Mouse (Mus musculus): ENCODE measurements around the gene Fam169b. TPM values are rescaled to one million over a fixed set of nuclear protein-coding genes. Genes with fewer than 3 reads are reported as not detected.

Fam169b gene
- total and polyA plus RNA-seq, 2 experiments from 2014 or later, result 0.08 to 0.18 TPM

DNA sequence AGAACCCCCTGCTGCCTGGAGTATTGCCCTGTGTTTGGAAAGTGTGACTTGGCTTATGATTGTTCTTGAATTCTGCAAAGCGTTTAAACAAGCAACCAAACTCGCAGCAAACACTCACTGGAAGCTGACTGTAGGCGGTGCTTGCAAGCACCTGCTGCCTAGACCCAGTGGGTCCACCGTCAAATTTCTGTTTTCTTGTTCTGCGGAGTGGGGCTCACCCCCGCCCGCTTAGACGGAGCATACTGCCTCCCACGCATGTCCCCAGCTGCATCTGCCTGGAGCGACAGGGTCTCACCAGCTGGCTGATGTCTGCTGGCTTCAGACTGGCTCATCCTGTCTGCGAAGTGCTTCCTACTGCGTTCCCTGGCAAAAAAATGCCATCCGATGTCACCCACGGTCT lies 9.1 kb upstream of the Fam169b start:
- 17% methylated on average over 14 of the region's 14 CpGs for WGBS
- Histone ChIP-seq H3K36me3 (replicated peaks; ENCODE audit: control insufficient read depth, insufficient read depth, low read length) (no peaks in the 10 kb centered on the region), H3K27me3 (ENCODE audit: control insufficient read depth, insufficient read depth, low read length) (no peaks in the 10 kb centered on the region), H3K4me3 (ENCODE audit: low read depth, low read length) (peak overlapping the region; percentile 30), H3K9ac (replicated peaks; ENCODE audit: low read depth, low read length) (no peak overlapping the region), H3K4me1 (ENCODE audit: control insufficient read depth, insufficient read depth) (peaks cover 12% of the 10 kb centered on the region), H3K4me2 (ENCODE audit: low read depth, low read length) (peak overlapping the region; percentile 64), H3K27ac (ENCODE audit: low read depth) (no peak overlapping the region), H3K9me3 (replicated peaks; ENCODE audit: control insufficient read depth, low read length) (no peaks in the 10 kb centered on the region)
- no peak for TF ChIP-seq EP300 (IDR thresholded peaks at IDR 0.05; ENCODE audit: low read depth)
- no peak for ATAC-seq (ENCODE audit: insufficient read depth, low read depth)
- no peak for DNase-seq (ENCODE audit: low spot score)

DNA sequence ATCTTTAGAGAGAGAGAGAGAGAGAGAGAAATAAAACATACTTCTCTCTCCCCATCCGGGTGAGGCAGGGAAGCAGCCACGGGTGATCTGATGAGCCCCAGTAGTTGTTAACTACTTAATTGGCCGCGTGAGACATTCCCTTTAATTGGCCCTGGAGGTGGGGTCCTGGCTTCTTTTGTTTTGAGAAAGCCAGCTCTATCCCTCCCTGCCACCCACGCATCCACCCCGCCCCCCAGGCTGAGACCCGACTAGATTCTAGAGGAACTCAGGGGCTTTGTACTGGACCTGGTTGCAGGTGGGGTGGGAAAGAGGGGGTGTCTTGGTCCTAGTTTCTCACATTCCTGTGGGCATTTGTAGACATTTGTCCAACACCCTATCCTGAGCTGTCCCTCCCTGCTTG lies 8.2 kb upstream of the Fam169b start:
- ATAC-seq (ENCODE audit: insufficient read depth, low read depth) (no peak), DNase-seq (ENCODE audit: low spot score) (no peak)
- 55% methylated on average over 7 of the region's 7 CpGs for WGBS
- Histone ChIP-seq H3K27me3 (ENCODE audit: control insufficient read depth, insufficient read depth, low read length) (no peaks in the 10 kb centered on the region), H3K9me3 (replicated peaks; ENCODE audit: control insufficient read depth, low read length) (no peaks in the 10 kb centered on the region), H3K4me1 (ENCODE audit: control insufficient read depth, insufficient read depth) (peaks cover 12% of the 10 kb centered on the region), H3K27ac (ENCODE audit: low read depth) (no peak overlapping the region), H3K4me2 (ENCODE audit: low read depth, low read length) (no peak overlapping the region), H3K9ac (replicated peaks; ENCODE audit: low read depth, low read length) (no peak overlapping the region), H3K36me3 (replicated peaks; ENCODE audit: control insufficient read depth, insufficient read depth, low read length) (no peaks in the 10 kb centered on the region), H3K4me3 (ENCODE audit: low read depth, low read length) (no peak overlapping the region)
- no peak for TF ChIP-seq EP300 (IDR thresholded peaks at IDR 0.05; ENCODE audit: low read depth)
- TF ChIP-seq CTCF (IDR thresholded peaks at IDR 0.05; ENCODE audit: low read depth), result no peak

DNA sequence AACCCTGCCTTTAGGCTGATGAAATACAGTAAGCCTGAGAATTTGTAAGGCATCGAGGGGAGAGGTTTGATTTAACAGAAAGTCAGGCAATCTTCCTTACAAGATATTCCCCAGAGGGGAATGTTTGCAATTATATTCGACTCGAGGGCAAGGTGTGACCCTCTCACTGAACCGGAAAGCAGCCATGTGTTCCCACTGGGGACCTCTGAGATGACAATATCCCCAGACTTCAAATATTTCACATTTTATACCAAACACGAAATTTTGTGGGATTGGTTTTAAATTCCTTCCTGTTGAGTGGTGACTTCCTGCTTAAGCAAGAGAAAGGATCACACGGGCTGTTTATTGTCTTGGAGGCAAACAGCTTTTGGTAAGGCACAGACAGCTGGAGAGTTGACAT lies 6.9 kb upstream of the Fam169b start:
- no peak overlapping the region for H3K9ac ChIP-seq (replicated peaks; ENCODE audit: low read depth, low read length)
- no peaks in the 10 kb centered on the region for H3K36me3 ChIP-seq (replicated peaks; ENCODE audit: control insufficient read depth, insufficient read depth, low read length)
- no peak for ATAC-seq (ENCODE audit: insufficient read depth, low read depth)
- TF ChIP-seq CTCF (IDR thresholded peaks at IDR 0.05; ENCODE audit: low read depth), result no peak
- no peak for TF ChIP-seq EP300 (IDR thresholded peaks at IDR 0.05; ENCODE audit: low read depth)
- peaks cover 16% of the 10 kb centered on the region for H3K4me1 ChIP-seq (ENCODE audit: control insufficient read depth, insufficient read depth)
- H3K27me3 ChIP-seq (ENCODE audit: control insufficient read depth, insufficient read depth, low read length), result no peaks in the 10 kb centered on the region
- no peaks in the 10 kb centered on the region for H3K9me3 ChIP-seq (replicated peaks; ENCODE audit: control insufficient read depth, low read length)
- H3K4me2 ChIP-seq (ENCODE audit: low read depth, low read length), result no peak overlapping the region
- no peak overlapping the region for H3K4me3 ChIP-seq (ENCODE audit: low read depth, low read length)
- 37% methylated on average over 6 of the region's 6 CpGs for WGBS
- peak; percentile 26 for DNase-seq (ENCODE audit: low spot score)
- no peak overlapping the region for H3K27ac ChIP-seq (ENCODE audit: low read depth)

DNA sequence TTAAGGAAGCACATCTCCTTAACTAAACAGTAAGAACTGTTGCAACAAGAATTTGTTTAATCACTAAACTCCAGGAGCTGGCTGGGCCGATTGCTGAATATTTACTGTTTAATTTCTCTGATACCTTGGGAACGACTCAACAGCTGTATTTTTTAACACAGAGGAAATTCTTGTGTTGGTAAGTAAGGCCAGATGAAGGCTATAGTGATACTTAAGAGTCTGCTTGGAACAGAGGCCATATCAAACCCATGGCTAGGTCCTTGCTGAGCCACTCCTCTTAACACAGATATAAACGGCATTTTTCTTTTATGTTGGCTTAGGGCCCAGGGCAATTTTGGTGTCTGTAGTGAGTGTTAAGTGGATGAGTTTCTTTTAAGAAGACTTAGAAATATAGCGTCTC lies 3.1 kb upstream of the Fam169b start:
- Histone ChIP-seq H3K9me3 (replicated peaks; ENCODE audit: control insufficient read depth, low read length) (no peaks in the 10 kb centered on the region), H3K27me3 (ENCODE audit: control insufficient read depth, insufficient read depth, low read length) (0 out of 2 replicates have a peak, but pooled peaks cover 3% of the 10 kb centered on the region), H3K4me3 (ENCODE audit: low read depth, low read length) (no peak overlapping the region), H3K4me2 (ENCODE audit: low read depth, low read length) (no peak overlapping the region), H3K9ac (replicated peaks; ENCODE audit: low read depth, low read length) (no peak overlapping the region), H3K4me1 (ENCODE audit: control insufficient read depth, insufficient read depth) (0 out of 2 replicates have a peak, but pooled peaks cover 4% of the 10 kb centered on the region), H3K27ac (ENCODE audit: low read depth) (no peak overlapping the region), H3K36me3 (replicated peaks; ENCODE audit: control insufficient read depth, insufficient read depth, low read length) (no peaks in the 10 kb centered on the region)
- no peak for TF ChIP-seq EP300 (IDR thresholded peaks at IDR 0.05; ENCODE audit: low read depth)
- no peak for ATAC-seq (ENCODE audit: insufficient read depth, low read depth)
- no peak for DNase-seq (ENCODE audit: low spot score)
- 31% methylated on average over 4 of the region's 4 CpGs for WGBS

DNA sequence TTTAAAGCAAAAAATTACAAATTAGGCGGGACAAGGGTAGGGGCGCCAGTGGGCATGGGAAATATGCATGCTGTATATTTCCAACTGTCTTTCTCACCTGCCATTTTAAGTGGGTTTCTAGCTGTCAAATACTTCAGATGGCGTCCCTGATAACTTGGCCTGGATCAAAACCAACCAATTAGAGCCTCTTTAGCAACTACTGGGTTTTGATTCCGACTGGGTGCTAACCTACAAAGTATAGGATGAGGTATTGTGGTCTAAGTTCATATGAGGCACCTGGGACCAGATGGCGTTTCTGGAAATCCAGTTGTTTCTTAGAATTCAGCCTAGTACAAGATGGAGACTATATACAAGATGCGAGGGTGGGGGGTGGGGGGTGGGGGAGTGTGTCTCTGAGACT lies 1.8 kb upstream of the Fam169b start:
- no peak for ATAC-seq (ENCODE audit: insufficient read depth, low read depth)

DNA sequence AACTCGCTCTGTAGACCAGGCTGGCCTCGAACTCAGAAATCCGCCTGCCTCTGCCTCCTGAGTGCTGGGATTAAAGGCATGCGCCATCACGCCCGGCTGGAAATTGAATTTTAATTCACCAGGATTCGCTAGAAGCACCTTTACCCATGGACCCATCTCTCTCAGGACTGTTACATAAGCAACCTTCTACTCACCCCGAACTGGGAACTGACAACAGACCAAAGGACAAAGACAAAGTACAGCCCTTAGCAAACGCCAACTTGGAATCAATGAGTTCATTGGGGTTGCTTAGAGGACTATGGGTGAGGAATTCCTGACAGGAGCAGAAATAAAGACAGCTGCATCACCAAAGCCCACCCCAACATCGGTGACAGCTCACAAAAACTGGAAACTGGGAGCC lies 1.0 kb upstream of the Fam169b start:
- ATAC-seq (ENCODE audit: insufficient read depth, low read depth), result no peak
- Histone ChIP-seq H3K27ac (ENCODE audit: low read depth) (no peak overlapping the region), H3K4me3 (ENCODE audit: low read depth, low read length) (no peak overlapping the region), H3K36me3 (replicated peaks; ENCODE audit: control insufficient read depth, insufficient read depth, low read length) (no peaks in the 10 kb centered on the region), H3K27me3 (ENCODE audit: control insufficient read depth, insufficient read depth, low read length) (peaks cover 7% of the 10 kb centered on the region; the same call in 1 of the 2 replicates), H3K4me1 (ENCODE audit: control insufficient read depth, insufficient read depth) (peaks cover 14% of the 10 kb centered on the region), H3K4me2 (ENCODE audit: low read depth, low read length) (no peak overlapping the region), H3K9me3 (replicated peaks; ENCODE audit: control insufficient read depth, low read length) (no peaks in the 10 kb centered on the region), H3K9ac (replicated peaks; ENCODE audit: low read depth, low read length) (no peak overlapping the region)
- TF ChIP-seq EP300 (IDR thresholded peaks at IDR 0.05; ENCODE audit: low read depth) (no peak), CTCF (IDR thresholded peaks at IDR 0.05; ENCODE audit: low read depth) (no peak)
- no peak for DNase-seq (ENCODE audit: low spot score)
- 82% methylated on average over 10 of the region's 10 CpGs for whole genome bisulfite sequencing

More for the DNA sequence above, 1.8 kb upstream of the Fam169b start:
- WGBS, result 88% methylated on average over 6 of the region's 6 CpGs
- no peak for DNase-seq (ENCODE audit: low spot score)
- Histone ChIP-seq H3K9ac (replicated peaks; ENCODE audit: low read depth, low read length) (no peak overlapping the region), H3K27me3 (ENCODE audit: control insufficient read depth, insufficient read depth, low read length) (peaks cover 7% of the 10 kb centered on the region; the same call in 1 of the 2 replicates), H3K27ac (ENCODE audit: low read depth) (no peak overlapping the region), H3K4me3 (ENCODE audit: low read depth, low read length) (no peak overlapping the region), H3K36me3 (replicated peaks; ENCODE audit: control insufficient read depth, insufficient read depth, low read length) (no peaks in the 10 kb centered on the region), H3K4me2 (ENCODE audit: low read depth, low read length) (no peak overlapping the region), H3K9me3 (replicated peaks; ENCODE audit: control insufficient read depth, low read length) (no peaks in the 10 kb centered on the region), H3K4me1 (ENCODE audit: control insufficient read depth, insufficient read depth) (peaks cover 14% of the 10 kb centered on the region)
- TF ChIP-seq EP300 (IDR thresholded peaks at IDR 0.05; ENCODE audit: low read depth), result no peak
- no peak for TF ChIP-seq CTCF (IDR thresholded peaks at IDR 0.05; ENCODE audit: low read depth)

Data from heart, postnatal 0 days (tissue).